Mouse (Mus musculus) liver, embryonic 14.5 days (tissue): ENCODE measurements around the gene Dusp22.

Source experiments
- CTCF ChIP-seq: IDR thresholded peaks from 2 replicates; pipeline ENCODE4 v1.5.1; 2016; ENCODE audit warnings: antibody characterized with exemption, low read depth, control low read depth
- EP300 ChIP-seq: IDR thresholded peaks from 2 replicates; pipeline ENCODE4 v1.6.1; 2016; ENCODE audit warnings: antibody characterized with exemption, low read depth

GRCm38 (mm10) chr13:30636453-30636852 lies 23.3 kb upstream of the Dusp22 start:
- TF ChIP-seq EP300 (no peak), CTCF (no peak)
